Mouse (Mus musculus): ENCODE measurements around the gene Gimap3. TPM values are rescaled to one million over a fixed set of nuclear protein-coding genes. Genes with fewer than 3 reads are reported as not detected.

Gene Gimap3
- total RNA-seq, 2 experiments from 2014 or later, result 4.4 to 8.8 TPM

Other genes with a start within 250 kb of the Gimap3 start
- gene Atp6v0e2, start 233.2 kb downstream of the Gimap3 start, total RNA-seq (2015; ENCODE audit: low replicate concordance), result not detected in 2 replicates
- gene Atp6v0e2, start 233.2 kb downstream of the Gimap3 start, total RNA-seq (2017; ENCODE audit: low replicate concordance), result not detected in 2 replicates
- 2.1 TPM in 1 of 2 replicates, not detected in the other for gene Lrrc61, start 216.1 kb downstream of the Gimap3 start, total RNA-seq (2015; ENCODE audit: low replicate concordance)
- 0.13 and 1.1 TPM in 2 replicates for gene Lrrc61, start 216.1 kb downstream of the Gimap3 start, total RNA-seq (2017; ENCODE audit: low replicate concordance)
- not detected in 2 replicates for gene Rarres2, start 198.1 kb downstream of the Gimap3 start, total RNA-seq (2015; ENCODE audit: low replicate concordance)
- 3.6 TPM in 1 of 2 replicates, not detected in the other for gene Rarres2, start 198.1 kb downstream of the Gimap3 start, total RNA-seq (2017; ENCODE audit: low replicate concordance)
- not detected in 2 replicates for gene Gm45021, start 181.2 kb downstream of the Gimap3 start, total RNA-seq (2015; ENCODE audit: low replicate concordance)
- not detected in 2 replicates for gene Gm45021, start 181.2 kb downstream of the Gimap3 start, total RNA-seq (2017; ENCODE audit: low replicate concordance)
- gene Repin1, start 177.0 kb downstream of the Gimap3 start, total RNA-seq (2015; ENCODE audit: low replicate concordance), result not detected in 2 replicates
- gene Repin1, start 177.0 kb downstream of the Gimap3 start, total RNA-seq (2017; ENCODE audit: low replicate concordance), result 0.77 and 1.7 TPM in 2 replicates
- not detected in 2 replicates for gene Gm44965, start 176.9 kb downstream of the Gimap3 start, total RNA-seq (2015; ENCODE audit: low replicate concordance)
- gene Gm44965, start 176.9 kb downstream of the Gimap3 start, total RNA-seq (2017; ENCODE audit: low replicate concordance), result not detected in 2 replicates
- not detected in 2 replicates for gene Zfp775, start 168.8 kb downstream of the Gimap3 start, total RNA-seq (2015; ENCODE audit: low replicate concordance)
- 0.15 TPM in 1 of 2 replicates, not detected in the other for gene Zfp775, start 168.8 kb downstream of the Gimap3 start, total RNA-seq (2017; ENCODE audit: low replicate concordance)
- not detected in 2 replicates for gene AI854703, start 144.1 kb downstream of the Gimap3 start, total RNA-seq (2015; ENCODE audit: low replicate concordance)
- gene AI854703, start 144.1 kb downstream of the Gimap3 start, total RNA-seq (2017; ENCODE audit: low replicate concordance), result not detected in 2 replicates
- gene Gimap8, start 123.6 kb downstream of the Gimap3 start, total RNA-seq (2015; ENCODE audit: low replicate concordance), result 1.8 and 7.5 TPM in 2 replicates
- gene Gimap8, start 123.6 kb downstream of the Gimap3 start, total RNA-seq (2017; ENCODE audit: low replicate concordance), result 1.8 and 6.7 TPM in 2 replicates
- 5.4 and 14.4 TPM in 2 replicates for gene Gimap9, start 94.7 kb downstream of the Gimap3 start, total RNA-seq (2015; ENCODE audit: low replicate concordance)
- gene Gimap9, start 94.7 kb downstream of the Gimap3 start, total RNA-seq (2017; ENCODE audit: low replicate concordance), result 5.7 and 9.0 TPM in 2 replicates
- 13.7 and 46.5 TPM in 2 replicates for gene Gimap4, start 86.3 kb downstream of the Gimap3 start, total RNA-seq (2015; ENCODE audit: low replicate concordance)
- gene Gimap4, start 86.3 kb downstream of the Gimap3 start, total RNA-seq (2017; ENCODE audit: low replicate concordance), result 26.5 and 34.1 TPM in 2 replicates
- 11.2 and 30.2 TPM in 2 replicates for gene Gimap6, start 62.6 kb downstream of the Gimap3 start, total RNA-seq (2015; ENCODE audit: low replicate concordance)
- gene Gimap6, start 62.6 kb downstream of the Gimap3 start, total RNA-seq (2017; ENCODE audit: low replicate concordance), result 17.7 and 25.0 TPM in 2 replicates
- gene Gm28053, start 52.2 kb downstream of the Gimap3 start, total RNA-seq (2015; ENCODE audit: low replicate concordance), result not detected in 2 replicates
- gene Gm28053, start 52.2 kb downstream of the Gimap3 start, total RNA-seq (2017; ENCODE audit: low replicate concordance), result 1.9 and 23.4 TPM in 2 replicates
- gene Gimap7, start 52.2 kb downstream of the Gimap3 start, total RNA-seq (2015; ENCODE audit: low replicate concordance), result 6.1 and 10.5 TPM in 2 replicates
- 4.0 TPM in 1 of 2 replicates, not detected in the other for gene Gimap7, start 52.2 kb downstream of the Gimap3 start, total RNA-seq (2017; ENCODE audit: low replicate concordance)
- 4.3 and 7.1 TPM in 2 replicates for gene Gimap1, start 31.8 kb downstream of the Gimap3 start, total RNA-seq (2015; ENCODE audit: low replicate concordance)
- gene Gimap1, start 31.8 kb downstream of the Gimap3 start, total RNA-seq (2017; ENCODE audit: low replicate concordance), result 3.6 and 4.3 TPM in 2 replicates
- 8.0 and 23.4 TPM in 2 replicates for gene Gimap5, start 24.7 kb downstream of the Gimap3 start, total RNA-seq (2015; ENCODE audit: low replicate concordance)
- gene Gimap5, start 24.7 kb downstream of the Gimap3 start, total RNA-seq (2017; ENCODE audit: low replicate concordance), result 2.8 and 4.2 TPM in 2 replicates
- gene Tmem176a, start 70.1 kb upstream of the Gimap3 start, total RNA-seq (2015; ENCODE audit: low replicate concordance), result 6.1 and 8.8 TPM in 2 replicates
- 2.7 and 13.4 TPM in 2 replicates for gene Tmem176a, start 70.1 kb upstream of the Gimap3 start, total RNA-seq (2017; ENCODE audit: low replicate concordance)
- gene Tmem176b, start 70.6 kb upstream of the Gimap3 start, total RNA-seq (2015; ENCODE audit: low replicate concordance), result 15.5 and 18.4 TPM in 2 replicates
- gene Tmem176b, start 70.6 kb upstream of the Gimap3 start, total RNA-seq (2017; ENCODE audit: low replicate concordance), result 3.6 and 15.5 TPM in 2 replicates
- gene Aoc1, start 102.0 kb upstream of the Gimap3 start, total RNA-seq (2015; ENCODE audit: low replicate concordance), result not detected in 2 replicates
- not detected in 2 replicates for gene Aoc1, start 102.0 kb upstream of the Gimap3 start, total RNA-seq (2017; ENCODE audit: low replicate concordance)
- gene 1600015I10Rik, start 159.0 kb upstream of the Gimap3 start, total RNA-seq (2015; ENCODE audit: low replicate concordance), result not detected in 2 replicates
- not detected in 2 replicates for gene 1600015I10Rik, start 159.0 kb upstream of the Gimap3 start, total RNA-seq (2017; ENCODE audit: low replicate concordance)
- not detected in 2 replicates for gene Doxl2, start 204.1 kb upstream of the Gimap3 start, total RNA-seq (2015; ENCODE audit: low replicate concordance)
- gene Doxl2, start 204.1 kb upstream of the Gimap3 start, total RNA-seq (2017; ENCODE audit: low replicate concordance), result not detected in 2 replicates
- gene Svs1, start 216.0 kb upstream of the Gimap3 start, total RNA-seq (2015; ENCODE audit: low replicate concordance), result not detected in 2 replicates
- not detected in 2 replicates for gene Svs1, start 216.0 kb upstream of the Gimap3 start, total RNA-seq (2017; ENCODE audit: low replicate concordance)